Mouse (Mus musculus) small intestine, adult 2 months (tissue): ENCODE data around the gene Clec2d. TPM values are rescaled to one million over a fixed set of nuclear protein-coding genes. Genes with fewer than 3 reads are reported as not detected.

ENCODE experiments used
- H3K27ac ChIP-seq: fragments of 200-500 bp; 2 replicates; pipeline ENCODE4 v1.5.1; 2012; ENCODE audit warnings: low read depth, low read length, control low read depth, inconsistent platforms; ENCODE audit not compliant: insufficient read depth
- H3K27me3 ChIP-seq: fragments of 200-500 bp; 2 replicates; pipeline ENCODE4 v1.6.1; 2012; ENCODE audit warnings: mild to moderate bottlenecking, moderate library complexity, low read length, inconsistent platforms; ENCODE audit not compliant: control insufficient read depth, insufficient read depth
- H3K36me3 ChIP-seq: fragments of 200-500 bp; 2 replicates; pipeline ENCODE4 v1.6.1; 2012; ENCODE audit warnings: mild to moderate bottlenecking, low read length, control low read depth, inconsistent platforms; ENCODE audit not compliant: control insufficient read depth, insufficient read depth
- H3K4me1 ChIP-seq: fragments of 200-500 bp; 2 replicates; pipeline ENCODE4 v1.6.1; 2012; ENCODE audit warnings: low read length, inconsistent platforms, mixed read lengths; ENCODE audit not compliant: control insufficient read depth, insufficient read depth, insufficient read length
- H3K4me3 ChIP-seq: fragments of 200-500 bp; 2 replicates; pipeline ENCODE4 v1.5.1; 2012; ENCODE audit warnings: low read depth, mild to moderate bottlenecking, control low read depth, inconsistent platforms, low read length, moderate library complexity
- CTCF ChIP-seq: fragments of 200-500 bp; IDR thresholded peaks from 2 replicates; pipeline ENCODE4 v1.5.1; 2012; ENCODE audit warnings: low read depth, mild to moderate bottlenecking, control low read depth, inconsistent platforms, low read length, moderate library complexity, mixed read lengths; ENCODE audit not compliant: insufficient replicate concordance, insufficient read length; ENCODE audit errors: extremely low read depth
- POLR2A ChIP-seq: fragments of 200-500 bp; IDR thresholded peaks from 2 replicates; pipeline ENCODE4 v1.6.1; 2012; ENCODE audit warnings: low read depth, mild to moderate bottlenecking, control low read depth, inconsistent platforms, low read length, moderate library complexity
- WGBS: fragments of 180-500 bp; shearing (Covaris S2); methylation state at CpG from one replicate; pipeline ENCODE4 v1.1.7; 2018; 5-methylcytosine and 5-hydroxymethylcytosine counted together
- polyA plus RNA-seq: library from polyadenylated mRNA; depleted of rRNA; stranded (reverse); fragments of >200 nt; gene quantifications from 2 replicates; pipeline ENCODE4 v1.2.3, GENCODE M21; 2012

Gene Clec2d
- polyA plus RNA-seq, 1 experiment = 20.9 TPM

GRCm38 (mm10) chr6:129228935-129229773 is 48.7 kb downstream of the Clec2d start:
- Histone ChIP-seq H3K27me3 (no peaks in the 10 kb centered on the region), H3K4me3 (no peak overlapping the region), H3K27ac (peak overlapping the region; percentile 99), H3K36me3 (peaks cover 22% of the 10 kb centered on the region), H3K4me1 (peaks cover 28% of the 10 kb centered on the region)
- 53% methylated on average over 3 of the region's 3 CpGs for WGBS
- TF ChIP-seq POLR2A (no peak), CTCF (no peak)

DNA sequence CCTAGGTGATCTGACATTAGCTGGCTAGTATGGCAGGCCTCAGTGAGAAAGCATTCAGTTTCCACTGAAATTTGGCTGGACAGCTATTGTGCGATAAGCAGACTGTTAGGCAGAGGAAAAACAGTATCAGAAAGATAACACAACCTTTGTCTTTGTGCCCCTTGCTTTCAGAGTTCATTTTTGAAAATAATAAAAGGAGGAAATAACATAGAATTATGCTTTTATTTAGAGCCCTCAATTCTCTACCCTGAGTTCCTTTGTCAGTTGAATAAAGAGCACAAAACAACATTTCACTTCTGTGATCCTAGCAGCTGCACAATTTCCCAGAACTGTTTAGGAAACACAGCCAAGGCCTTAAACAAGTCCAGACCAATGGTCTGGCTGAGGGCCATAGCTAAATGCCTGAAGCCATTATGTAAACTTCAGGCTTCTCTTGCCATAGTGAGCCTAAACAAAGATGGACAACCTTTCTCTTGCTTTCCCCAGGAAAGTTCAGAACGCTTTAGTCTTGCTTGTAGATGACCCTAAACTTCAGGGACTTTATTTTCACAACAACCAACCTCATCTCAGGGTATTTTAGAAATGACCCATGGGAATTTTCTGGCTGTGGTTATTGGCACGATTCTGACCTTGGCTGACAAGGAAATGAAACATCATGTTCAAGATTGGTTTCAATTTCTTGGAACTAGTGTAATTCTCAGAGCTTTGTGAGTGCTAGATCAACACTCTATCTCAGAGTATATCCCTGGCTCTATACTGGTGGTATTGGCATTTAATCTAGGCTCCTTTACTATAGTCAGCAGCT is 49.6 kb downstream of the Clec2d start:
- H3K4me1 ChIP-seq = peaks cover 32% of the 10 kb centered on the region
- TF ChIP-seq POLR2A (no peak), CTCF (no peak)
- WGBS = 15% methylated on average over 3 of the region's 3 CpGs

GRCm38 (mm10) chr6:129232005-129232841 is 51.8 kb downstream of the Clec2d start:
- peaks cover 10% of the 10 kb centered on the region; the same call in 1 of the 2 replicates for H3K36me3 ChIP-seq
- WGBS = 56% methylated on average over 5 of the region's 5 CpGs
- H3K4me1 ChIP-seq = peaks cover 38% of the 10 kb centered on the region
- H3K27me3 ChIP-seq = no peaks in the 10 kb centered on the region
- TF ChIP-seq POLR2A = no peak
- peak overlapping the region; percentile 96 for H3K27ac ChIP-seq
- no peak overlapping the region for H3K4me3 ChIP-seq

More for the DNA sequence above, 49.6 kb downstream of the Clec2d start:
- H3K27me3 ChIP-seq = no peaks in the 10 kb centered on the region
- peak overlapping the region; percentile 99 for H3K27ac ChIP-seq
- H3K36me3 ChIP-seq = peaks cover 21% of the 10 kb centered on the region
- no peak overlapping the region for H3K4me3 ChIP-seq

- H3K36me3 ChIP-seq = peaks cover 8% of the 10 kb centered on the region; the same call in 1 of the 2 replicates
- H3K27ac ChIP-seq = peak overlapping the region; percentile 96
- no peaks in the 10 kb centered on the region for H3K27me3 ChIP-seq
- H3K4me1 ChIP-seq = peaks cover 38% of the 10 kb centered on the region
- TF ChIP-seq CTCF (no peak), POLR2A (no peak)
- no peak overlapping the region for H3K4me3 ChIP-seq
- WGBS = 20% methylated on average over 9 of the region's 9 CpGs
These were observed 52.4 kb downstream of the Clec2d start for GRCm38 (mm10) chr6:129232842-129233205.

GRCm38 (mm10) chr6:129233366-129233954 is 53.0 kb downstream of the Clec2d start:
- TF ChIP-seq POLR2A (no peak), CTCF (no peak)
- peaks cover 8% of the 10 kb centered on the region; the same call in 1 of the 2 replicates for H3K36me3 ChIP-seq
- H3K27ac ChIP-seq = peak overlapping the region; percentile 95
- peaks cover 38% of the 10 kb centered on the region for H3K4me1 ChIP-seq
- WGBS = 42% methylated on average over 6 of the region's 6 CpGs
- no peaks in the 10 kb centered on the region for H3K27me3 ChIP-seq
- H3K4me3 ChIP-seq = no peak overlapping the region

DNA sequence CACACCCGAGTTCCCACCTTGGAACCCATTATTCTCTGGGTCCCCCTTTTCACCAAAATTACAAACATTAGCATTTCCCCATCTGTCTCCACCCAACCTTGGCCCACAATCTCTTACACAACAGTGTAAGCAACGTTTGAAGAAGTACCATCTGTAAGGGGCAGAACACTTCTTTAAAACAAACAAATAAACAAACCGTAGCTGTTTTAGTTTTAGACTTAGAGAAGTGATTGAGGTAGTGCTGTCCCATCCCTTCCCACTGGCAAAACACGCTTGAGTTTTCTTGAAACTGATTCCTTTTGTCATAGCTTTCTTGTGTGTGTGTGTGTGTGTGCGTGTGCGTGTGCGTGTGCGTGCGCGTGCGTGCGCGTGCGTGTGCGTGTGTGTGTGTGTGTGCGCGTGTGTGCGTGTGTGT is 53.5 kb downstream of the Clec2d start:
- TF ChIP-seq CTCF (no peak), POLR2A (no peak)
- Histone ChIP-seq H3K4me1 (peaks cover 38% of the 10 kb centered on the region), H3K27ac (peak overlapping the region; percentile 95), H3K27me3 (no peaks in the 10 kb centered on the region), H3K4me3 (0 out of 2 replicates have a peak overlapping the region, but pooled peaks have one; percentile 5), H3K36me3 (peaks cover 8% of the 10 kb centered on the region; the same call in 1 of the 2 replicates)
- WGBS = 67% methylated on average over 18 of the region's 18 CpGs
